Comparison of ENCODE assay signal across 9 mouse cellular contexts in genomic region chr9:7050588-7050987, GRCm38 (mm10).
DNase-seq lines count a peak whose midpoint lies in the region; ATAC-seq and TF ChIP-seq lines count a peak whose summit lies in the region.
"Had no signal": no experiment of that assay in that cellular context is flagged by ENCODE, and none has a peak within 500 bp of the region (broad histone marks: within the 10 kb centered on the region; RNA-seq: fewer than 3 reads in every experiment).

No protein-coding gene starts in this region.

- intact Hi-C loops in gastrocnemius, adult 2 months (cut with DNase I), result loop anchor here (10.0 kb wide), 1 partner anchor 114 kb away; no protein-coding TSS in a partner anchor

- WGBS in neural tube, embryonic 15.5 days, result 79% methylated on average over 3 of the region's 3 CpGs
- WGBS in liver, embryonic 11.5 days, result 80% methylated on average over 3 of the region's 3 CpGs

- no peak overlapping the region for H3K27ac ChIP-seq in gastrocnemius, adult 2 months
- H3K27ac ChIP-seq in neural tube, embryonic 15.5 days (replicated peaks), result no peak overlapping the region
- no peak overlapping the region for H3K27ac ChIP-seq in liver, embryonic 11.5 days (ENCODE audit: low read depth, low read length)
- H3K27ac ChIP-seq: neural tube, embryonic 12.5 days had no signal

- no peaks in the 10 kb centered on the region for H3K4me1 ChIP-seq in neural tube, embryonic 15.5 days
- H3K4me1 ChIP-seq in liver, embryonic 11.5 days (replicated peaks; ENCODE audit: control insufficient read depth, insufficient read depth, low read length), result no peaks in the 10 kb centered on the region
- H3K4me1 ChIP-seq: neural tube, embryonic 12.5 days had no signal

- peak; percentile 37 for DNase-seq in gastrocnemius, adult 2 months
- DNase-seq in gastrocnemius, postnatal 4 days (ENCODE audit: low spot score in 2 of 2), result no peak
- DNase-seq in neural tube, embryonic 10.5 days (ENCODE audit: extremely low spot score, low spot score), result peak; percentile 18
- DNase-seq in embryo, embryonic 10 days (ENCODE audit: low spot score), result peak; percentile 25
- DNase-seq in liver, embryonic 11.5 days (ENCODE audit: low spot score), result no peak
- no peak for DNase-seq in Muller cell, postnatal 12 days (ENCODE audit: inconsistent ontology term)
- DNase-seq in frontal cortex, postnatal 36 days (ENCODE audit: low spot score in 2 of 2), result no peak

- ATAC-seq in neural tube, embryonic 15.5 days (ENCODE audit: low FRiP score), result no peak
- ATAC-seq in liver, embryonic 11.5 days (replicated peaks; ENCODE audit: low FRiP score), result 0 out of 2 replicates have a peak, but pooled peaks have one; percentile 4

- no peaks in the 10 kb centered on the region for H3K9me3 ChIP-seq in neural tube, embryonic 15.5 days (replicated peaks)
- no peaks in the 10 kb centered on the region for H3K9me3 ChIP-seq in liver, embryonic 11.5 days (ENCODE audit: control insufficient read depth, low read length)
- H3K9me3 ChIP-seq: neural tube, embryonic 12.5 days had no signal

- no peak overlapping the region for H3K9ac ChIP-seq in neural tube, embryonic 15.5 days (replicated peaks)
- no peak overlapping the region for H3K9ac ChIP-seq in liver, embryonic 11.5 days (ENCODE audit: low read depth, low read length)
- H3K9ac ChIP-seq: neural tube, embryonic 12.5 days had no signal

- H3K4me2 ChIP-seq in neural tube, embryonic 15.5 days, result no peak overlapping the region
- H3K4me2 ChIP-seq in liver, embryonic 11.5 days, result no peak overlapping the region
- H3K4me2 ChIP-seq: neural tube, embryonic 12.5 days had no signal

- no peaks in the 10 kb centered on the region for H3K27me3 ChIP-seq in neural tube, embryonic 15.5 days (replicated peaks)
- no peaks in the 10 kb centered on the region for H3K27me3 ChIP-seq in liver, embryonic 11.5 days (replicated peaks; ENCODE audit: control insufficient read depth, insufficient read depth, low read length)
- H3K27me3 ChIP-seq: neural tube, embryonic 12.5 days had no signal

- H3K4me3 ChIP-seq in gastrocnemius, adult 2 months, result no peak overlapping the region
- no peak overlapping the region for H3K4me3 ChIP-seq in neural tube, embryonic 15.5 days (replicated peaks)
- H3K4me3 ChIP-seq in liver, embryonic 11.5 days (ENCODE audit: low read depth, low read length), result no peak overlapping the region
- H3K4me3 ChIP-seq: neural tube, embryonic 12.5 days had no signal

- TF ChIP-seq CTCF in gastrocnemius, adult 2 months (IDR thresholded peaks at IDR 0.05), result peak; percentile 59

- H3K36me3 ChIP-seq in neural tube, embryonic 15.5 days, result peaks cover 21% of the 10 kb centered on the region
- no peaks in the 10 kb centered on the region for H3K36me3 ChIP-seq in liver, embryonic 11.5 days (ENCODE audit: control insufficient read depth, insufficient read depth, low read length)

Comparison
In these comparisons a context has a peak if more than half of its experiments do, and no peak if none do; other contexts are left out.
1. DNase-seq: peak in gastrocnemius, adult 2 months (single experiment), neural tube, embryonic 10.5 days (single experiment) and embryo, embryonic 10 days (single experiment); none in gastrocnemius, postnatal 4 days (0 of 2), liver, embryonic 11.5 days (single experiment), Muller cell, postnatal 12 days (single experiment) and frontal cortex, postnatal 36 days (0 of 2).